Mouse (Mus musculus) telencephalon, adult 2 months (tissue): ENCODE measurements around the gene Nop56.

Source experiments
- DNase-seq: peaks from one replicate; pipeline ENCODE4 v3.0.0-alpha.2; 2011; ENCODE audit warnings: low read depth, low spot score

Gene Nop56

GRCm38 (mm10) chr2:130295331-130296133 is 21.3 kb downstream of the Nop56 start:
- DNase-seq, result no peak

- no peak for DNase-seq
Observed at GRCm38 (mm10) chr2:130296134-130296745, 22.0 kb downstream of the Nop56 start.

- DNase-seq, result no peak
Observed at GRCm38 (mm10) chr2:130297580-130297979, 23.4 kb downstream of the Nop56 start.

- no peak for DNase-seq
Observed at GRCm38 (mm10) chr2:130303014-130303413, 28.8 kb downstream of the Nop56 start.

GRCm38 (mm10) chr2:130327057-130327456 is 52.8 kb downstream of the Nop56 start:
- DNase-seq, result no peak
